Mouse (Mus musculus): ENCODE measurements around the gene Syne3.

Syne3 gene

GRCm38 (mm10) chr12:105009370-105010212 is at the start of gene Syne3:
Syne3 (minus strand) TSS chr12:105009809.
- peak; percentile 52 for DNase-seq (ENCODE audit: low spot score)

- DNase-seq (ENCODE audit: low spot score) = no peak
Observed at GRCm38 (mm10) chr12:105055308-105055707, 45.7 kb upstream of the Syne3 start.

- DNase-seq (ENCODE audit: low spot score) = no peak
Observed at GRCm38 (mm10) chr12:105054041-105054440, 44.4 kb upstream of the Syne3 start.

- peak; percentile 53 for DNase-seq (ENCODE audit: low spot score)
Observed at GRCm38 (mm10) chr12:105050898-105051297, 41.3 kb upstream of the Syne3 start.

- no peak for DNase-seq (ENCODE audit: low spot score)
Observed at GRCm38 (mm10) chr12:105049813-105050212, 40.2 kb upstream of the Syne3 start.

GRCm38 (mm10) chr12:105048301-105048863 is 38.8 kb upstream of the Syne3 start:
- DNase-seq (ENCODE audit: low spot score) = no peak

GRCm38 (mm10) chr12:105044775-105045174 is 35.2 kb upstream of the Syne3 start:
- DNase-seq (ENCODE audit: low spot score) = no peak

GRCm38 (mm10) chr12:105043081-105043480 is 33.5 kb upstream of the Syne3 start:
- no peak for DNase-seq (ENCODE audit: low spot score)

GRCm38 (mm10) chr12:105040950-105041349 is 31.3 kb upstream of the Syne3 start:
- DNase-seq (ENCODE audit: low spot score) = no peak

GRCm38 (mm10) chr12:105039578-105040289 is 30.1 kb upstream of the Syne3 start:
- DNase-seq (ENCODE audit: low spot score) = no peak

GRCm38 (mm10) chr12:105038918-105039317 is 29.3 kb upstream of the Syne3 start:
- DNase-seq (ENCODE audit: low spot score) = no peak

GRCm38 (mm10) chr12:105038211-105038610 is 28.6 kb upstream of the Syne3 start:
- no peak for DNase-seq (ENCODE audit: low spot score)

GRCm38 (mm10) chr12:105034130-105034769 is 24.6 kb upstream of the Syne3 start:
- no peak for DNase-seq (ENCODE audit: low spot score)

- no peak for DNase-seq (ENCODE audit: low spot score)
Observed at GRCm38 (mm10) chr12:105032832-105033775, 23.5 kb upstream of the Syne3 start.

GRCm38 (mm10) chr12:105032147-105032831 is 22.7 kb upstream of the Syne3 start, which contains the start of gene Glrx5:
Glrx5 (plus strand) TSS chr12:105032688.
- DNase-seq (ENCODE audit: low spot score) = peak; percentile 94

GRCm38 (mm10) chr12:105031081-105032058 is 21.8 kb upstream of the Syne3 start:
- no peak for DNase-seq (ENCODE audit: low spot score)

GRCm38 (mm10) chr12:105029890-105030289 is 20.3 kb upstream of the Syne3 start:
- DNase-seq (ENCODE audit: low spot score) = no peak

GRCm38 (mm10) chr12:105027323-105027991 is 17.8 kb upstream of the Syne3 start:
- DNase-seq (ENCODE audit: low spot score) = peak; percentile 66
